Mouse (Mus musculus): ENCODE results near the gene Hoxb2. TPM values are rescaled to one million over a fixed set of nuclear protein-coding genes. Genes with fewer than 3 reads are reported as not detected.

The Hoxb2 gene
- total RNA-seq, 2 experiments from 2014 or later = not detected

DNA sequence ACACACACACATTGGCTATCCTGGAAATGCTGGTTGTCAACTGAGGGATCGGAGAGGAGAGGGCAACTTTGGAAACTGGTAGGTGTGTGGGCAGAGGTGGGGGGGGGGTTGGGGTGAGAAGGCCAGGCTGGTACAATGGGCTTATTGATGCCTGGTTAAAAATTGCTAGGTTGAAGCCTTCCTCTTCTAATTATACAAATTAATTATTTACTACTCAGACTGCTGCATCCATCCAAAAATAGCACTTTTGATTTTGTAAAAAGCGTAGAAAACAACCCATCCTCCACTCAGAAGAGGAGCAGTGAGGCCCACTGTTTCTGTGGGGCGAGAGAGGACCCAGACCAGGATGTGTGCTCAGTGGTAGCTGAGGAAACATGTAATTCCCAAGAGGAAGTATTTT is 15.3 kb upstream of the Hoxb2 start:
- DNase-seq (ENCODE audit: low spot score in 2 of 2) = no peak

- DNase-seq (ENCODE audit: low spot score in 2 of 2) = no peak
These were observed 13.7 kb upstream of the Hoxb2 start for GRCm38 (mm10) chr11:96336597-96336996.

DNA sequence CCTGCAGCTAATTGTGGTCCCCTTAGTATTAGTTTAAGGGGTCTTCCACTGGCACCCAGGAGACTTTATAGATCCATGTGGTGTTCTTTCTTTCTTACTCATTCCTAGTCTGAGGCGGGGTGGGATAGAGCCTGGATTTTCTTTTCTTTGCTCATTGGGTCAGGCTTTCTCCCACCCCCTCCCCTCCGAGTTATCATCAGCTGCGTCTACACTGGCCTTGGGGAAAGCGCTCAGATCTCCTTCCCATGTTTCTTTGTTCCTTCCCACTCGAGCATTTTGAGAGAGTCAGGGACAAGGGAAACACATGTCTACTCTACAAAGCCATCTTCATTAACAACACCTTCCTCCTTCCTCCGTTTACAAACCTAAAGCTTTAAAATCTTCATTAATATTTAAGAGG is 13.3 kb upstream of the Hoxb2 start:
- DNase-seq (ENCODE audit: low spot score in 2 of 2) = no peak

DNA sequence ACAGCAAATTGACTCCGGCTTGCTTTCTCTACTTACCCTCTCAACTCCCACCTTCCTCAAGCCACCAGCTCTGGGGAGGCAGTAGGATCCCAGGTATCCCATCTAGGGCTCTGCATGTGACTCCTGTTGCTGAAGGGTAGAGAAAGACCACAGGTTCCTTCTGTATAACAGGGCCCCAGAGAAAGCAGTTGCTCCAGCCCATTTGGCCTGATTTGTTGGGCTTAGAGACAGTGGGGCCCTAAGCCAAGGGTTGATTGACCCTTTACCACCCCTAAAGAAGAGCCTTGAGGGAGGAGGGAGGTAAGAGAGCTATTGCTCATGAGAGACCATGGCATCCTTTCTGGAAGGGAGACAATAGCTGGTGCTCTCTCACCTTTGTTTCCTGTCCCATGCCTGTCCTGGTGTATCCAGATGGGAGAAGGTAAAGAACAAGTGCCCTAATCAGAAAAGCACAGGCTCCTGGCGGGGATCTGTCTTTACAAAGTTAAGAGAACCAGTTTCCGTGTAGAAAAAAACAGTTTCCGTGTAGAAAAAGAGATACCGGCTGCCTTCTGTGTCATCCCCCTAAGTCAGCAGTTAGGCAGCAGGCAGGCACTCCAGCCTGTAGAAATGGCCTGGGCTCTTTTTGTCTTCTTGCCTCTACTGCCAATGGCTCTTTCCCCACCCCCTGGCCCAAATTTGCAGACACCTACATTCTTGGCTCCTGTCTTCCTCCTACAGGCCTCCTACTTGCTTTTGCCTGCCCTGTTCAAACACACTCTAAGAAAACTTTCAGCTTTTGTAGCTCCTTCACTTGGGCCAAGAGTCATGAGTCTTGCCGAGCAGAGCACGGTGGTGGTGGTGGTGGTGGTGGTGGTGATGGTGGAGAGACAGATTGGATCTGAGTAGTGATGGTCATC is 11.1 kb upstream of the Hoxb2 start:
- no peak for DNase-seq (ENCODE audit: low spot score in 2 of 2)

- DNase-seq (ENCODE audit: low spot score in 2 of 2) = no peak
These were observed 9.5 kb upstream of the Hoxb2 start for GRCm38 (mm10) chr11:96340698-96341365.

- DNase-seq (ENCODE audit: low spot score in 2 of 2) = no peak
These were observed 8.4 kb upstream of the Hoxb2 start for GRCm38 (mm10) chr11:96341701-96342575.

DNA sequence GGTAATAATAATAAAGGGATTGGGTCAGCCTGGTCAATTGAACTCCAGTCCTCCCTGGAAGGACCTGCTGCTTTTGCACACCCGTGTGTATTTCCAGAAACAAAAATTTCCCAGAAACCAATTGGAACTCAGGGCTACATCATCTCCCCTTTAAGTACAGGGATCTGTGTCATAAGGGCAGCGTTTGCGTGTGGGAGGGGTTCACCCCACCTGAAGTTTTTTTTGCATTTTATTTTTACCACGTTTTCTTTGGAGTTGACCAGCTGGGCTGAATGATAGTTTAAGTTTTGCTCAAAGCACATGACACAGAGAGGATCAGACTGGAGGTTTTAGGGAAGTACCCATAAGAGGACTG is 7.8 kb upstream of the Hoxb2 start:
- DNase-seq (ENCODE audit: low spot score in 2 of 2) = no peak

- no peak for DNase-seq (ENCODE audit: low spot score in 2 of 2)
These were observed 7.0 kb upstream of the Hoxb2 start for GRCm38 (mm10) chr11:96343206-96343745.

- DNase-seq (ENCODE audit: low spot score in 2 of 2) = no peak
These were observed 6.1 kb upstream of the Hoxb2 start for GRCm38 (mm10) chr11:96344061-96344877.

GRCm38 (mm10) chr11:96344878-96345159 is 5.5 kb upstream of the Hoxb2 start:
- DNase-seq (ENCODE audit: low spot score in 2 of 2) = no peak

DNA sequence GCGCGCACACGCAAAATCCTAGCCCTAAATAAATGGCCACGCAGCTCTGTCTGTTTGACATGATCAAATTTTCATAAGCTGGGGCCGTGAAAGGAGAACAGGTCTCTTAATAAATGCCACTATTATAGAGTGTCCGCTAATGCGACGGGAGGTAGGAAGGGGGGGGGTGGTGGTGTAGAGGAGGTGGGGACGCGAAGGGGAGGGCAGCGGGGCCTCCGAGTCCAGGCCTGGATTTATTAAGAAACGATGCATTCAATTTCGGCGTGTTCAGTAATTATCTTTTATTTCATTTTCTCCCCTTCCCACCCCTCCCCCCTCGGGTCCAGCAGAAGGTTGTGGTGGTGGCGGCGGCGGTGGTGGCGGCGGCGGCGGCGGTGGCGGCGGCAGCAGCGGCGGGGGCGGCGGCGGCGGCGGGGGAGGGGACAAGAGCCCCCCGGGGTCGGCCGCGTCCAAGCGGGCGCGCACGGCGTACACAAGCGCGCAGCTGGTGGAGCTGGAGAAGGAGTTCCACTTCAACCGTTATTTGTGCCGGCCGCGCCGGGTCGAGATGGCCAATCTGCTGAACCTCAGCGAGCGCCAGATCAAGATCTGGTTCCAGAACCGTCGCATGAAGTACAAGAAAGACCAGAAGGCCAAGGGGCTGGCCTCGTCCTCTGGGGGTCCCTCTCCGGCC is 5.0 kb upstream of the Hoxb2 start:
- DNase-seq (ENCODE audit: low spot score in 2 of 2) = no peak

DNA sequence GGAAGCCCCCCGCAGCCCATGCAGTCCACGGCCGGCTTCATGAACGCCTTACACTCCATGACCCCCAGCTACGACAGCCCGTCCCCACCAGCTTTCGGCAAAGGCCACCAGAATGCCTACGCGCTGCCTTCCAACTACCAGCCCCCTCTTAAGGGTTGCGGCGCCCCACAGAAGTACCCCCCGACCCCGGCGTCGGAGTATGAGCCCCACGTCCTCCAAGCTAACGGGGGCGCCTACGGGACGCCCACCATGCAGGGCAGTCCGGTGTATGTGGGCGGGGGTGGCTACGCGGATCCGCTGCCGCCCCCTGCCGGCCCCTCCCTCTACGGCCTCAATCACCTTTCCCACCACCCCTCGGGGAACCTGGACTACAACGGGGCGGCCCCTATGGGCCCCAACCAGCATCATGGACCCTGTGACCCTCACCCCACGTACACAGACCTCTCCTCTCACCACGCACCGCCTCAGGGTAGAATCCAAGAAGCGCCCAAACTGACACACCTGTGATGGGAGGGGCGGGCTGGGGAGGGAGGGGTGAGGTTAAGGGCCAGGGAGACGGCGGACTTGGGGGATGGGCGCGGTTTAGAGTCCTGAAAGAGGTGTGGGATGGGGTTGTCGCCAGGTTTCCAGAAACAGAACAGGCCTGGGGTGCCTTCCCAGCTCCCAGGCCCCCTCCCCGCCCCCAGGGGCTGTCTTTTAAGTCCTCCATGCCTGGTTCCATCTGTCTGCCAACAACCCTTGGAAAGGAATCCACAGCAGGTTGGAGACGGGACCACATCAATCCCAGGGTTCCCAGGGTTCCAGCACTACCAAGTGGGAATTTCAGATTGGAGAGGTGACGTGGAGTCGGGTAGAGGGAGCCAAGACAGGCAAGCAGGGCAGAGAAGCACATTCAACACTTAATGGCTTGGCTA is 4.2 kb upstream of the Hoxb2 start:
- no peak for DNase-seq (ENCODE audit: low spot score in 2 of 2)

GRCm38 (mm10) chr11:96346916-96347520 is 3.3 kb upstream of the Hoxb2 start:
- no peak for DNase-seq (ENCODE audit: low spot score in 2 of 2)

DNA sequence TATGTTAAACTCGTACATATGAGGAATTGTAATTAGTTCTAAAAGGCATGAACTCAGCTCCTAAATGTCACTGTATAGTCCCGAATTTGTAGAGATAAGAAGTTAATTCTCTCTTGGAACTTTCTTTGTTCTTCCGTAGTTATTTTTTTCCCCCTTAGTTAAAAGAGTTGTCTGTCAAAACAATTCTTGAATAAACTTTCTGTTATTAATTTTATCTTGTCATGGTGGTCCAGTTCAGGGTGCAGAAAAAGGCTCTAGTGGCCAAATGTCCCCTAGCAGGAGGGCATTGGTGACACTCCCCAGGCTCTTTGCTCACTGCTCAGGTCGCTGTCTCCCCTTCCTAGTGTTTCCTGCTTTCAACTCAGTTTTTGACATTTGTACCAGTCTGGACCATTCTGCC is 2.6 kb upstream of the Hoxb2 start:
- DNase-seq (ENCODE audit: low spot score in 2 of 2) = no peak

GRCm38 (mm10) chr11:96348141-96348928 is 2.0 kb upstream of the Hoxb2 start:
- no peak for DNase-seq (ENCODE audit: low spot score in 2 of 2)

GRCm38 (mm10) chr11:96348988-96349387 is 1.3 kb upstream of the Hoxb2 start:
- DNase-seq (ENCODE audit: low spot score in 2 of 2) = no peak

DNA sequence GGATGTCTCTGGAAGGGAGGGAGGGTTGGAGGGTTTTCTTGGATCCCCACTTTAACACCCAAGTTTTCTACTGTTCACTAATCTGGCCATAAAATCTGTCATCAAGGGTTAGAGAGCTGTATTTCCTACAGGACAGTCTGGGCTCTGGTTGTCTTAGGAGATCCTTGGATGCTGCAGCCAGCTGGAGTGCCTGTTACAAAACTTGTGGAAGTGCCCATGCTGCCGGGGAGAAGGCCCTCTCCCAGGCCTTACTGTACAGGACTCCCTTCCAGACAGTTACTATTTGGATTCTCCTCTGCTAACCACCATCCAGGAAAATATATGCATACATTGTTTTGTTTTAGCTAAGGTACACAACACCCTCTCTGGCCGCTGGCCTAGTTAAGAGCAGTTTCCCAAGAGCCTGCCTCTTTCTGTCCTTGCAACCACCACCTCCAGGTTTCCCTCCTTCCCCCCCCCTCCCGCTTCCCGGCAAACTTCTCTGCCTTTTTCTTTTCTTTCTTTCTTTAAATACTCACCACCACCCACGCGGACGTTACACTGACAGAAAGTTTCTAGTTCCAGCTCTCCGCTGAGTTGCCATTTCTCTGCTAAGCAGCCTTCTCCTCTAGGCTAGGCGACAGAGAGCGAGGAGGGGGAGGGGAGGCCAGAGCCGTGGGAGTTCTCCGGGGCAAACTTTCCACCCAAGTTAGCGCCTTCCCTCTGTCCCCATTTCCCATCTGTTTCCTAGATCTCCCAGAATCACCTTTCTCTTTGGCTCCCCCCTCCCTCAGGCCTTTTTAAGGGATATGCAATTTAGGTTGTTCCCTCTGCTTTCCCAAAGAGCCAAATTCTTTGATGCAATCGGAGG is 609 bp upstream of the Hoxb2 start:
- no peak for DNase-seq (ENCODE audit: low spot score in 2 of 2)
